In the genomic region with DNA sequence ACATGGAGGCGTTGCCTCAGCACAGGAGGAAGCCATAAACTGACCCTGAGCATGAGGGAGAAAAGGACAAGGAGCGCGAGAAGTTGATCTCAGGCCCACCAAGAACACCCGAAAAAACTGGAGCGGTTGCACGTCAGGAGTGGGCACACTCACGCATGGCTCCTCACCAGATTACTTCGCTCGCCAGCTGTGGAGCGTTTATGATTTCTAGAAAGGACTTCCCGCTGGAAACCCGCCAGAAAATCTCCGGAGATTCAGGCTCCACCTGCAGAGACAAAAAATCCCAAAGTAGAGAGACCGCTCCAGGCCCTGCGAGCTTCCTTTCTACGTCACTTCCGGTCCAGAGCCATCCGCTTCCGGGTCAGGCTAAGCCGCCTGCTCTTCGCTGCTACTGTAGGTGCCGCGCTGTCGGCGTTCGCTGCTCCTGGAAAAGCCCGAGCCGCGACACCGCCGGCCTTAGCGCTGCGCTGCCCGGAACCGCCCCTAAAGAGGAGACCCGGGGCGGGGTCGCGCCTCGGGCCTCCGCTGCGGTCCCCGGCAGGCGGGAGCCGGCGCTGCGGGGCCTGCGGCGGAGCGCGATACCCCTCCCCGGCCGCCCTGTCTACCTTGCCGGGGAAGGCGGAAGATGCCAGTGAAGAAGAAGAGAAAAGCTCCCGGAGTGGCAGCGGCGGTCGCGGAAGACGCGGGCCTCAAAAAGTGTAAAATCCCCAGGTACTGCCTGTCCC, we compare ENCODE assay signal across 8 mouse cellular contexts. TPM values are rescaled to one million over a fixed set of nuclear protein-coding genes. Genes with fewer than 3 reads are reported as not detected.
DNase-seq lines count a peak whose midpoint lies in the region; ATAC-seq and TF ChIP-seq lines count a peak whose summit lies in the region.

Gene Dync2h1, minus strand, starts transcription at position 275 of the 725 bp plus-strand sequence.
Gene Dcun1d5, plus strand, starts transcription at position 349 of the 725 bp plus-strand sequence.

- H3K4me3 ChIP-seq in G1E (ENCODE audit: low read depth, low read length): peak within 1 kb of the TSS; percentile 81
- H3K4me3 ChIP-seq in forebrain, embryonic 16.5 days (replicated peaks; ENCODE audit: low read length): peak within 1 kb of the TSS; percentile 86
- peak within 1 kb of the TSS; percentile 98 for H3K4me3 ChIP-seq in layer of hippocampus, adult 2 months
- H3K4me3 ChIP-seq in lung, embryonic 14.5 days (ENCODE audit: low read depth, low read length): peak within 1 kb of the TSS; percentile 93
- peak within 1 kb of the TSS; percentile 91 for H3K4me3 ChIP-seq in olfactory bulb, adult 2 months (ENCODE audit: insufficient read depth, low read depth, low read length)
- peak within 1 kb of the TSS; percentile 89 for H3K4me3 ChIP-seq in thymus, adult 2 months (ENCODE audit: control insufficient read depth, insufficient read depth, low read length)

- DNase-seq in G1E (ENCODE audit: low spot score): peak; percentile 73
- peak; percentile 91 to 95 for DNase-seq in cerebellum, adult 18-20 months
- DNase-seq in heart, postnatal 36 days: peak; percentile 94
- peak; percentile 89 to 91 for DNase-seq in layer of hippocampus, adult 2 months (ENCODE audit: low spot score in 2 of 2)
- DNase-seq in lung, embryonic 14.5 days: peak; percentile 98
- peak; percentile 92 for DNase-seq in thymus, adult 2 months

- peak within 1 kb of the TSS; percentile 88 for H3K9ac ChIP-seq in forebrain, embryonic 16.5 days (replicated peaks; ENCODE audit: low read depth, low read length)
- peak within 1 kb of the TSS; percentile 91 for H3K9ac ChIP-seq in lung, embryonic 14.5 days

- no peaks in the 10 kb centered on the region for H3K9me3 ChIP-seq in G1E (replicated peaks)
- H3K9me3 ChIP-seq in forebrain, embryonic 16.5 days (ENCODE audit: control insufficient read depth, low read length): no peaks in the 10 kb centered on the region
- H3K9me3 ChIP-seq in lung, embryonic 14.5 days (ENCODE audit: low read depth, low read length): no peaks in the 10 kb centered on the region

- peak; percentile 91 for ATAC-seq in G1E (ENCODE audit: extremely low read depth, insufficient number of reproducible peaks, low FRiP score, poor library complexity, severe bottlenecking)
- ATAC-seq in forebrain, embryonic 16.5 days: peak; percentile 99
- ATAC-seq in lung, embryonic 14.5 days (ENCODE audit: insufficient read depth): peak; percentile 100

- H3K4me1 ChIP-seq in G1E (ENCODE audit: insufficient read depth, low read depth, low read length): peaks cover 18% of the 10 kb centered on the region
- peaks cover 19% of the 10 kb centered on the region for H3K4me1 ChIP-seq in forebrain, embryonic 16.5 days (replicated peaks; ENCODE audit: control insufficient read depth, insufficient read depth, low read length)
- peaks cover 9% of the 10 kb centered on the region for H3K4me1 ChIP-seq in lung, embryonic 14.5 days (ENCODE audit: insufficient read depth)
- no peaks in the 10 kb centered on the region for H3K4me1 ChIP-seq in olfactory bulb, adult 2 months (ENCODE audit: control insufficient read depth, insufficient read depth, low read length)
- peaks cover 5% of the 10 kb centered on the region for H3K4me1 ChIP-seq in thymus, adult 2 months (replicated peaks; ENCODE audit: control insufficient read depth, insufficient read depth, low read length)

- peaks cover 27% of the 10 kb centered on the region for H3K36me3 ChIP-seq in G1E (replicated peaks)
- peaks cover 5% of the 10 kb centered on the region; the same call in 1 of the 2 replicates for H3K36me3 ChIP-seq in forebrain, embryonic 16.5 days (ENCODE audit: control insufficient read depth, insufficient read depth)
- H3K36me3 ChIP-seq in lung, embryonic 14.5 days (ENCODE audit: insufficient read depth): peaks cover 8% of the 10 kb centered on the region; the same call in 1 of the 2 replicates
- H3K36me3 ChIP-seq in thymus, adult 2 months (ENCODE audit: control insufficient read depth, insufficient read depth, low read length): no peaks in the 10 kb centered on the region

- peak within 1 kb of the TSS; percentile 94 for H3K27ac ChIP-seq in forebrain, embryonic 16.5 days (ENCODE audit: low read length)
- H3K27ac ChIP-seq in layer of hippocampus, adult 2 months: peak within 1 kb of the TSS; percentile 92
- peak within 1 kb of the TSS; percentile 97 for H3K27ac ChIP-seq in lung, embryonic 14.5 days (ENCODE audit: low read depth)
- H3K27ac ChIP-seq in olfactory bulb, adult 2 months (ENCODE audit: insufficient read depth, low read depth, low read length): peak within 1 kb of the TSS; percentile 49; the same call in 1 of the 2 replicates
- H3K27ac ChIP-seq in thymus, adult 2 months (ENCODE audit: control insufficient read depth, insufficient read depth, low read length): peak within 1 kb of the TSS; percentile 75

- H3K27me3 ChIP-seq in G1E (ENCODE audit: insufficient read depth, low read length): no peaks in the 10 kb centered on the region
- H3K27me3 ChIP-seq in forebrain, embryonic 16.5 days (replicated peaks; ENCODE audit: control insufficient read depth, insufficient read depth, low read length): no peaks in the 10 kb centered on the region
- no peaks in the 10 kb centered on the region for H3K27me3 ChIP-seq in lung, embryonic 14.5 days (ENCODE audit: insufficient read depth, low read length)
- H3K27me3 ChIP-seq in thymus, adult 2 months (ENCODE audit: control insufficient read depth, insufficient read depth, low read length): no peaks in the 10 kb centered on the region

- no peak for TF ChIP-seq CTCF in G1E (IDR thresholded peaks at IDR 0.05; ENCODE audit: low read depth, low read length)
- 0 out of 2 replicates have a peak, but pooled peaks have one; percentile 2 for TF ChIP-seq CTCF in layer of hippocampus, adult 2 months (conservative IDR thresholded peaks at IDR 0.05)
- no peak for TF ChIP-seq CTCF in lung, embryonic 14.5 days (IDR thresholded peaks at IDR 0.05; ENCODE audit: low read depth)
- TF ChIP-seq CTCF in olfactory bulb, adult 2 months (IDR thresholded peaks at IDR 0.05; ENCODE audit: insufficient read depth, low read depth, low read length): no peak
- 0 out of 2 replicates have a peak, but pooled peaks have one; percentile 21 for TF ChIP-seq CTCF in thymus, adult 2 months (IDR thresholded peaks at IDR 0.05; ENCODE audit: borderline replicate concordance, control insufficient read depth, extremely low read depth, insufficient read depth, low read length, poor library complexity)

- under 1% methylated on average over 60 of the region's 62 CpGs for WGBS in forebrain, embryonic 16.5 days
- under 1% methylated on average over 62 of the region's 62 CpGs for WGBS in lung, embryonic 14.5 days
- WGBS in olfactory bulb, adult 2 months: under 1% methylated on average over 62 of the region's 62 CpGs
- WGBS in thymus, adult 2 months: under 1% methylated on average over 60 of the region's 62 CpGs

- TF ChIP-seq POLR2A in olfactory bulb, adult 2 months (IDR thresholded peaks at IDR 0.05; ENCODE audit: insufficient read depth, low read depth, low read length): peak; percentile 87; the same call in 1 of the 2 replicates
- TF ChIP-seq POLR2A in thymus, adult 2 months (IDR thresholded peaks at IDR 0.05; ENCODE audit: control insufficient read depth, extremely low read depth, insufficient read depth, low read length, poor library complexity): peak; percentile 72

- H3K4me2 ChIP-seq in forebrain, embryonic 16.5 days (ENCODE audit: low read length): peak within 1 kb of the TSS; percentile 82
- H3K4me2 ChIP-seq in lung, embryonic 14.5 days: peak within 1 kb of the TSS; percentile 89

- intact Hi-C loops in heart, postnatal 36 days (cut with DNase I): loop anchor here (5.0 kb wide), 1 partner anchor 818 kb away; the partner anchor contains the start of gene Yap1

RNA-seq across cellular contexts. Expression of gene Dync2h1, which starts in this region (rescaled TPM):
- 46.3 and 51.3 TPM in 2 replicates for total RNA-seq in G1E (2014; fragmentation: Nextera tagmentation)
- 14.6 and 17.0 TPM in 2 replicates for total RNA-seq in G1E (2017)
- polyA plus RNA-seq in G1E (2012): 0.41 and 0.42 TPM in 2 replicates
- polyA plus RNA-seq in forebrain, embryonic 16.5 days (2015; fragmentation: Nextera tagmentation; extraction: Ambion mirVana): 23.1 and 23.3 TPM in 2 replicates
- 1 to 10 TPM; 1.6 to 2.4 TPM for total RNA-seq in heart, postnatal 36 days (2021)
- total RNA-seq in layer of hippocampus, adult 2 months (2021): 10 to 100 TPM; 31.5 to 33.8 TPM
- 16.0 and 16.5 TPM in 2 replicates for polyA plus RNA-seq in lung, embryonic 14.5 days (2014; fragmentation: Nextera tagmentation; extraction: Ambion mirVana)
- polyA plus RNA-seq in olfactory bulb, adult 2 months (2012; ENCODE audit: insufficient read depth, insufficient read length, low replicate concordance, missing spikeins): not detected in 2 replicates
- polyA plus RNA-seq in thymus, adult 2 months (2012; rRNA removed): 1.1 and 1.2 TPM in 2 replicates

RNA-seq across cellular contexts. Expression of gene Dcun1d5, which starts in this region (rescaled TPM):
- total RNA-seq in G1E (2014; fragmentation: Nextera tagmentation): 62.0 and 67.5 TPM in 2 replicates
- total RNA-seq in G1E (2017): 133 and 164 TPM in 2 replicates
- 145 and 172 TPM in 2 replicates for polyA plus RNA-seq in G1E (2012)
- 120 and 133 TPM in 2 replicates for polyA plus RNA-seq in forebrain, embryonic 16.5 days (2015; fragmentation: Nextera tagmentation; extraction: Ambion mirVana)
- 10 to 100 TPM; 62.1 to 63.8 TPM for total RNA-seq in heart, postnatal 36 days (2021)
- total RNA-seq in layer of hippocampus, adult 2 months (2021): 10 to 100 TPM; 75.5 to 75.7 TPM
- polyA plus RNA-seq in lung, embryonic 14.5 days (2014; fragmentation: Nextera tagmentation; extraction: Ambion mirVana): 135 TPM in 2 replicates
- not detected in 2 replicates for polyA plus RNA-seq in olfactory bulb, adult 2 months (2012; ENCODE audit: insufficient read depth, insufficient read length, low replicate concordance, missing spikeins)
- 46.2 and 64.8 TPM in 2 replicates for polyA plus RNA-seq in thymus, adult 2 months (2012; rRNA removed)

Comparison
In these comparisons a context has a peak if more than half of its experiments do, and no peak if none do; other contexts are left out.
1. Peak in every context shown above with its lines: DNase-seq, ATAC-seq, H3K4me3 ChIP-seq and H3K27ac ChIP-seq.
2. RNA of gene Dync2h1 (total RNA-seq): 14.6 to 51.3 TPM in G1E and 31.5 to 33.8 TPM in layer of hippocampus, adult 2 months; 1.6 to 2.4 TPM in heart, postnatal 36 days; every median in the first group is over 4 times any median in the second.
3. CTCF ChIP-seq: peak in layer of hippocampus, adult 2 months (single experiment) and thymus, adult 2 months (single experiment); none in G1E (single experiment), lung, embryonic 14.5 days (single experiment) and olfactory bulb, adult 2 months (single experiment).